In the genomic region with DNA sequence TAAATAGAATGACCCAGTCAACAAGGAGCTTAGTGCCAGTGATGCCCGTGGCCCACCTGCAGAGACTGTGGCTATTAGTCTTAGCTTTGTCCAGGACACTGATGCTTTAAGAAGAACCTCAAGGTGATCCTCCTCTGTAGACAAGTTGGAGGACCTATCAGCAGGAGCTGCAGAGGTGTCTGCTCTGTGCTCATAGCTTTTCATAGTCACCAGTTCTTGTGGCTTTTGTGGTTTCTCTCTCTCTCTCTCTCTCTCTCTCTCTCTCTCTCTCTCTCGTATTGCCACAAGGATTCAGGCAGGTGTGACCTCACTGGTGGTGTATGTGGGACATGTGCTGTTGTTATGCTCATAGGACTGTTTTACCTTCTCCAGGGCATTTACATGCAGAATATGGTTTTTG, we compare ENCODE assay signal across 28 mouse cellular contexts. TPM values are rescaled to one million over a fixed set of nuclear protein-coding genes. Genes with fewer than 3 reads are reported as not detected.
DNase-seq lines count a peak whose midpoint lies in the region; ATAC-seq and TF ChIP-seq lines count a peak whose summit lies in the region.
"Had no signal": no experiment of that assay in that cellular context is flagged by ENCODE, and none has a peak within 500 bp of the region (broad histone marks: within the 10 kb centered on the region; RNA-seq: fewer than 3 reads in every experiment).

No protein-coding gene starts in this region.

- TF ChIP-seq EP300 in ES-Bruce4 (IDR thresholded peaks at IDR 0.05; ENCODE audit: insufficient read depth, low read depth, low read length), result no peak

- no peak overlapping the region for H3K9ac ChIP-seq in ES-Bruce4 (ENCODE audit: low read depth, poor library complexity, severe bottlenecking)
- no peak overlapping the region for H3K9ac ChIP-seq in forebrain, embryonic 11.5 days (ENCODE audit: low read length)
- H3K9ac ChIP-seq: embryonic facial prominence, embryonic 13.5 days; forebrain, embryonic 13.5 days; heart, embryonic 12.5 days; hindbrain, embryonic 14.5 days; intestine, embryonic 15.5 days; liver, postnatal 0 days; midbrain, embryonic 15.5 days; neural tube, embryonic 12.5 days had no signal

- whole genome bisulfite sequencing in forebrain, embryonic 11.5 days, result 77% methylated on average over 2 of the region's 2 CpGs

- TF ChIP-seq POLR2A in ES-Bruce4 (IDR thresholded peaks at IDR 0.05; ENCODE audit: insufficient read depth, low read length), result no peak

- 0 out of 2 replicates have a peak overlapping the region, but pooled peaks have one; percentile 15 for H3K27ac ChIP-seq in ES-Bruce4 (ENCODE audit: insufficient read depth, low read length)
- H3K27ac ChIP-seq in forebrain, embryonic 11.5 days (ENCODE audit: low read depth, low read length), result no peak overlapping the region
- H3K27ac ChIP-seq: embryonic facial prominence, embryonic 13.5 days; forebrain, embryonic 13.5 days; hindbrain, embryonic 14.5 days; intestine, embryonic 15.5 days; limb, embryonic 10.5 days; midbrain, embryonic 15.5 days; neural tube, embryonic 12.5 days had no signal

- ATAC-seq in granulocyte monocyte progenitor cell, adult 5-6 weeks (replicated peaks; ENCODE audit: poor library complexity, severe bottlenecking), result peak; percentile 67
- no peak for ATAC-seq in forebrain, embryonic 11.5 days (replicated peaks; ENCODE audit: low FRiP score)
- ATAC-seq: activated CD4-positive, CD25-positive, alpha-beta regulatory T cell, adult 4 months; forebrain, embryonic 13.5 days; intestine, embryonic 15.5 days; liver, postnatal 0 days; midbrain, embryonic 15.5 days had no signal

- peaks cover 5% of the 10 kb centered on the region for H3K4me1 ChIP-seq in ES-Bruce4 (ENCODE audit: control insufficient read depth, insufficient read depth, low read length)
- no peaks in the 10 kb centered on the region for H3K4me1 ChIP-seq in forebrain, embryonic 11.5 days (replicated peaks; ENCODE audit: control insufficient read depth, insufficient read depth, low read length)
- H3K4me1 ChIP-seq: embryonic facial prominence, embryonic 13.5 days; forebrain, embryonic 13.5 days; heart, embryonic 12.5 days; intestine, embryonic 15.5 days; limb, embryonic 10.5 days; midbrain, embryonic 15.5 days; neural tube, embryonic 12.5 days had no signal

- H3K36me3 ChIP-seq in ES-Bruce4 (ENCODE audit: control insufficient read depth, insufficient read depth, low read length, poor library complexity, severe bottlenecking), result no peaks in the 10 kb centered on the region
- H3K36me3 ChIP-seq in splenic B cell, adult 2 months (ENCODE audit: control insufficient read depth, insufficient read depth, low read length, poor library complexity, severe bottlenecking), result no peaks in the 10 kb centered on the region
- no peaks in the 10 kb centered on the region for H3K36me3 ChIP-seq in forebrain, embryonic 11.5 days (ENCODE audit: control insufficient read depth, insufficient read depth, low read length)
- H3K36me3 ChIP-seq: embryonic facial prominence, embryonic 13.5 days; intestine, embryonic 15.5 days; midbrain, embryonic 15.5 days; neural tube, embryonic 12.5 days had no signal

- peak; percentile 63 for DNase-seq in 416B (ENCODE audit: low read depth)
- peak; percentile 28 for DNase-seq in splenic B cell, adult 2 months (ENCODE audit: low read depth, low spot score)
- DNase-seq in spleen, postnatal 4 days (ENCODE audit: low spot score in 2 of 2), result no peak
- no peak for DNase-seq in forebrain, embryonic 11.5 days (ENCODE audit: low spot score)
- DNase-seq in cerebellum, postnatal 14 days, result no peak
- DNase-seq: adrenal gland, adult 8-10 months; cerebellum, adult 18-20 months; cerebellum, postnatal 25 days; embryo, embryonic 11 days; heart, adult 11 months; heart, postnatal 10 days; kidney, adult 9 months; kidney, postnatal 14 days; liver, postnatal 0 days; lung, postnatal 10 days; right cerebral cortex, postnatal 25 days had no signal

- no peaks in the 10 kb centered on the region for H3K27me3 ChIP-seq in ES-Bruce4 (ENCODE audit: control insufficient read depth, insufficient read depth, low read length, poor library complexity, severe bottlenecking)
- no peaks in the 10 kb centered on the region for H3K27me3 ChIP-seq in splenic B cell, adult 2 months (ENCODE audit: control insufficient read depth, insufficient read depth, low read length, poor library complexity, severe bottlenecking)
- H3K27me3 ChIP-seq in forebrain, embryonic 11.5 days (ENCODE audit: control insufficient read depth, insufficient read depth, low read length), result no peaks in the 10 kb centered on the region
- H3K27me3 ChIP-seq: embryonic facial prominence, embryonic 13.5 days; forebrain, embryonic 13.5 days; heart, embryonic 12.5 days; intestine, embryonic 15.5 days; midbrain, embryonic 15.5 days; neural tube, embryonic 12.5 days had no signal

- no peak overlapping the region for H3K4me2 ChIP-seq in forebrain, embryonic 11.5 days (ENCODE audit: low read depth, low read length, severe bottlenecking)
- H3K4me2 ChIP-seq: embryonic facial prominence, embryonic 13.5 days; forebrain, embryonic 13.5 days; heart, embryonic 12.5 days; hindbrain, embryonic 14.5 days; intestine, embryonic 15.5 days; midbrain, embryonic 15.5 days; neural tube, embryonic 12.5 days had no signal

- TF ChIP-seq CTCF in ES-Bruce4 (IDR thresholded peaks at IDR 0.05; ENCODE audit: low read depth, low read length), result no peak

- H3K4me3 ChIP-seq in ES-Bruce4 (ENCODE audit: low read depth, low read length), result no peak overlapping the region
- H3K4me3 ChIP-seq in forebrain, embryonic 11.5 days (ENCODE audit: low read depth, low read length), result no peak overlapping the region
- H3K4me3 ChIP-seq: embryonic facial prominence, embryonic 13.5 days; erythroblast, embryonic 14.5 days; forebrain, embryonic 13.5 days; heart, embryonic 12.5 days; intestine, embryonic 15.5 days; limb, embryonic 10.5 days; midbrain, embryonic 15.5 days; neural tube, embryonic 12.5 days had no signal

- no peaks in the 10 kb centered on the region for H3K9me3 ChIP-seq in ES-Bruce4 (replicated peaks; ENCODE audit: control insufficient read depth, insufficient read depth, low read length, poor library complexity, severe bottlenecking)
- no peaks in the 10 kb centered on the region for H3K9me3 ChIP-seq in forebrain, embryonic 11.5 days (ENCODE audit: control insufficient read depth, low read length)
- H3K9me3 ChIP-seq: embryonic facial prominence, embryonic 13.5 days; forebrain, embryonic 13.5 days; heart, embryonic 12.5 days; intestine, embryonic 15.5 days; limb, embryonic 10.5 days; midbrain, embryonic 15.5 days; neural tube, embryonic 12.5 days had no signal

RNA-seq across cellular contexts. Expression of gene Slc25a26, which starts 8.7 kb away (rescaled TPM):
- polyA plus RNA-seq in ES-Bruce4 (2011; ENCODE audit: insufficient read depth, insufficient read length, low read depth, missing spikeins), result 10.5 and 11.0 TPM in 2 replicates
- 9.4 and 10.9 TPM in 2 replicates for total RNA-seq in granulocyte monocyte progenitor cell, adult 5-6 weeks (2014; fragmentation: Nextera tagmentation)
- total RNA-seq in granulocyte monocyte progenitor cell, adult 5-6 weeks (2017), result 5.6 and 7.3 TPM in 2 replicates
- 7.0 and 7.4 TPM in 2 replicates for polyA plus RNA-seq in forebrain, embryonic 11.5 days (2014; fragmentation: Nextera tagmentation; extraction: Ambion mirVana)

Comparison
In these comparisons a context has a peak if more than half of its experiments do, and no peak if none do; other contexts are left out.
1. DNase-seq: peak in 416B (single experiment) and splenic B cell, adult 2 months (single experiment); none in spleen, postnatal 4 days (0 of 2), forebrain, embryonic 11.5 days (single experiment) and cerebellum, postnatal 14 days (0 of 2).